Mouse (Mus musculus) kidney, adult 2 months (tissue): ENCODE measurements around the gene Hectd1. TPM values are rescaled to one million over a fixed set of nuclear protein-coding genes. Genes with fewer than 3 reads are reported as not detected.
A peak's percentile ranks its signal among the peaks of the same experiment; 100 is the strongest.

Experiments used
- DNase-seq: peaks from one replicate; pipeline ENCODE4 v3.0.0; 2021
- H3K27ac ChIP-seq: fragments of 200-500 bp; 2 replicates; pipeline ENCODE4 v1.5.1; 2012; ENCODE audit warnings: low read depth, low read length, control low read depth, inconsistent platforms; ENCODE audit not compliant: insufficient read depth
- H3K27me3 ChIP-seq: fragments of 200-500 bp; replicated peaks from 2 replicates; pipeline ENCODE4 v1.6.1; 2012; ENCODE audit warnings: mild to moderate bottlenecking, moderate library complexity, low read length, inconsistent platforms; ENCODE audit not compliant: control insufficient read depth, insufficient read depth
- H3K36me3 ChIP-seq: fragments of 200-500 bp; 2 replicates; pipeline ENCODE4 v1.6.1; 2012; ENCODE audit warnings: mild to moderate bottlenecking, moderate library complexity, low read length, inconsistent platforms; ENCODE audit not compliant: control insufficient read depth, insufficient read depth
- H3K4me1 ChIP-seq: fragments of 200-500 bp; 2 replicates; pipeline ENCODE4 v1.6.1; 2011; ENCODE audit warnings: low read length; ENCODE audit not compliant: control insufficient read depth, insufficient read depth
- H3K4me3 ChIP-seq: fragments of 200-500 bp; 2 replicates; pipeline ENCODE4 v1.5.1; 2011; ENCODE audit warnings: mild to moderate bottlenecking, low read depth, low read length, control low read depth; ENCODE audit not compliant: insufficient read depth
- CTCF ChIP-seq: fragments of 200-500 bp; conservative IDR thresholded peaks from 2 replicates; pipeline ENCODE4 v1.5.1; 2011; ENCODE audit warnings: low read depth, mild to moderate bottlenecking, control low read depth, low read length, moderate library complexity, mixed read lengths; ENCODE audit not compliant: insufficient read depth, insufficient read length
- POLR2A ChIP-seq: fragments of 200-500 bp; IDR thresholded peaks from one replicate; pipeline ENCODE4 v1.6.1; 2011; ENCODE audit warnings: low read depth, low read length, control low read depth
- WGBS: fragments of 180-500 bp; shearing (Covaris S2); methylation state at CpG from one replicate; pipeline ENCODE4 v1.1.7; 2018; 5-methylcytosine and 5-hydroxymethylcytosine counted together
- polyA plus RNA-seq: library from polyadenylated mRNA; depleted of rRNA; stranded (reverse); fragments of >200 nt; gene quantifications from 2 replicates; pipeline ENCODE4 v1.2.3, GENCODE M21; 2012

The Hectd1 gene
- polyA plus RNA-seq, 1 experiment, result 20.6 TPM

DNA sequence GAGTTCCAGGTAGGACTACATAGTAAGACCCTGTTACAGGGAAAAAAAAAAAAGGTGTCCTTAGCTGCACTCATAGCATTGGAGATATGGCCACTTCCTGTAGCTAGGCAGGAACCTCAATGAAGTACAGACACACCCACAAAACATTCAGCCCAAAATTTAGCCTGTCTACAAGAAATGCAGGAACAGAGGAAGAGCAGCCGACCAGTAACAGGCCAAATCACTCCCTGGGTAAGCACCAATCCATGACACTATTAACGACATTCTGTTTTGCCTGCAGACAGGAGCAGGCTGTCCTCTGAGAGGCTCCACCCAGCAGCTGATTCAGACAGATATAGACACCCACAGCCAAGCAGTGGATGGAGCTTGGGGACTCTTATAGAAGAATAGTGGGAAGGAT lies 8.1 kb downstream of the Hectd1 start:
- peaks cover 10% of the 10 kb centered on the region; the same call in 1 of the 2 replicates for H3K4me1 ChIP-seq
- TF ChIP-seq POLR2A (no peak), CTCF (no peak)
- H3K27me3 ChIP-seq, result no peaks in the 10 kb centered on the region
- H3K27ac ChIP-seq, result no peak overlapping the region
- no peak overlapping the region for H3K4me3 ChIP-seq
- H3K36me3 ChIP-seq, result peaks cover 2% of the 10 kb centered on the region; the same call in 1 of the 2 replicates
- DNase-seq, result no peak
- WGBS, result 6% methylated on average over 2 of the region's 2 CpGs

DNA sequence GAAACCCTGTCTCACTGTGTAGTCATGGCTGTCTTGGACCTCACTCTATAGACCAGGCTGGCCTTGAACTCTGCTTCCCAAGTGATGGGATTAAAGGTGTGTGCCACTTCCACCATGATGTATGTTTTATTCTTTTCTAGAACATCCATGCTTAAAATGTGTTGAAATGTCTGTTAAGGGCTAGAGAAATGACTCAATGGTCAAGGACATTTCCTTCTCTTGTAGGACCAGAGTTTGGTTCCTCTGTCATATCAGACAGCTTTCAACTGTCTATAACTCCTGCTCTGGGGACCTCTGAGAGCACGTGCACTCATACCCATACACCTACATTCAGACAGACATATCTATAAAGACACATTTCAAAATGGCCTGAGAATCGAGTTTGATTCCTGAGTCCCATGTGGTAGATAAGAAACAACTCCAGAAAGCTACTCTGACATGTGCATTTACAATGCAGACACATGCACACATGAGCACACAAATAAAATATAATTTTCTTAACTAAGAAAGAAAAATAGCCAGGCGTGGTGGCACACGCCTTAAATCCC lies 9.3 kb downstream of the Hectd1 start:
- no peak overlapping the region for H3K27ac ChIP-seq
- H3K27me3 ChIP-seq, result no peaks in the 10 kb centered on the region
- peaks cover 8% of the 10 kb centered on the region; the same call in 1 of the 2 replicates for H3K4me1 ChIP-seq
- no peaks in the 10 kb centered on the region; the same call in 1 of the 2 replicates for H3K36me3 ChIP-seq
- TF ChIP-seq CTCF, result no peak
- no peak for TF ChIP-seq POLR2A
- H3K4me3 ChIP-seq, result no peak overlapping the region
- 91% methylated on average over 4 of the region's 4 CpGs for WGBS
- no peak for DNase-seq

DNA sequence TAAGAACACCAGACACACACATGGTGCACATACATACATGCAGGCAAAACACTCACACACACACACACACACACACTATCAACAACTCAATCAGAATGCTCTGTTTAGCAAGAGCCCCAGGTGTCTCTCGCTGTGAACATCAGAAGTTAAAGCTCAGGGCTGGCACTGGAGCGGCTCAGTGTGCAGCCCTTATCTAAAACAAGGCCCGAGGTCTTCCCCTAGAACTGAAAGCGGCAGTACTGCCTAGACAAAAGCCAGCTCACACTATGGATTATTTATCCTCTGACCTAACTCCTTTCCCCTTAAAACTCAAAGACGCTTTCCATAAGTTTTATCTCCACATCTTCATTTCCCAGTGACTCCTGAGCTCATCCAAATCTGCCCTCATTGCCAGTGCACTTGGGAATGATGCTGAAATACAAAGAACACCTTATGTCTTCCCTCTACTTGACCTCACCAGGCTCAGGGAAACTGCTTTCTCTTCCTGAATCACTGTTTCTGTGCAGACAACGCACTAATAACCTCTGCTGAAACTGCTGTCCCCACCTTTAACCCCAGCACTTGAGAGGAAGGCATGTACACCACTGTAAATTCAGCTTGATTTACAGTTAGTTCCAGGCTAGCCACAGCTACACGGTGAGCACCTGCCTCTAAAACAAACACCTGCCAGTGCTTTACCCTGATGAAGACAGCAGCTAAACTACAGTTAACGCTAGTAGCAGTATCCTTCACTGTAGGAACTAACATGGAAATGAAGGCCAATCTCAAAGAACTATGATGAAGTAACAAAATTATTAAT lies 11.3 kb downstream of the Hectd1 start:
- H3K27me3 ChIP-seq, result no peaks in the 10 kb centered on the region
- no peak overlapping the region for H3K4me3 ChIP-seq
- TF ChIP-seq CTCF (no peak), POLR2A (no peak)
- WGBS, result 57% methylated on average over 8 of the region's 8 CpGs
- H3K4me1 ChIP-seq, result peaks cover 15% of the 10 kb centered on the region; the same call in 1 of the 2 replicates
- H3K36me3 ChIP-seq, result no peaks in the 10 kb centered on the region
- DNase-seq, result no peak
- H3K27ac ChIP-seq, result no peak overlapping the region

DNA sequence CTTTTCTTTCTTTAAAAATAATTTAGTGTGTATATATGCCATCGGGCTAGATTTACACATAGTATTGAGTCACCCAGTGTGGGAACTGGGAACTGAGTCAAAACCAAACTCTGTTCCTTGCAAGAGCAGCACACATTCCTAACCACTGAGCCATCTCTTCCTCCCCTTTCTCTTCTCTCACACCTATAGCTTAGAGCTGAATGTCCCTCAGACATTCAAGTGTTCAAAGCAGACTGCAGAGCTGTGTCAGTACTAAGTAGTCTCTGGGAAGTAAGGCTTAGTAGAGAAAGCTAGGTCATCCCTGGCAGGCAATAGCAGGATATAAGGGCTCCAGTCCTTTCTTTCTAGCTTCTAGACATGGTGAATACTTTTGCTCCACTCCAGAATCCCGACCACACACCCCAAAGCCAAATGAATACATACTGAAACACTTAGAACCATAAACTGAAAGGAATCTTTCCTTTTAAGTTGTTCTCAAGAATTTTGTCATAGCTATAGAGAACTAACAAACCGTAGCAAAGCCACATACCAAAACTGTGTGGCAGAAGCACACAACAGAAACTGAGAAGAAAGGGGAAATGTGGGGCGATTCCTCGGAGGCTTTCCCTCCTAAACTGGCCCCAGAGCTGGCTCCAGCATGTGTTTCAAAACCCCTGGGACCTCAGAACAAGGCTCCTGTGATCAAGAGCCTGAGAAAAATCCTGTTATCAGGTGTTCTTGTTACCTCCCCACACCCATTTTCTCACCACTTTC lies 17.8 kb downstream of the Hectd1 start:
- TF ChIP-seq POLR2A (no peak), CTCF (no peak)
- Histone ChIP-seq H3K4me3 (no peak overlapping the region), H3K36me3 (peaks cover 3% of the 10 kb centered on the region), H3K27ac (no peak overlapping the region), H3K4me1 (peaks cover 16% of the 10 kb centered on the region), H3K27me3 (no peaks in the 10 kb centered on the region)
- 70% methylated on average over 5 of the region's 5 CpGs for WGBS
- no peak for DNase-seq

DNA sequence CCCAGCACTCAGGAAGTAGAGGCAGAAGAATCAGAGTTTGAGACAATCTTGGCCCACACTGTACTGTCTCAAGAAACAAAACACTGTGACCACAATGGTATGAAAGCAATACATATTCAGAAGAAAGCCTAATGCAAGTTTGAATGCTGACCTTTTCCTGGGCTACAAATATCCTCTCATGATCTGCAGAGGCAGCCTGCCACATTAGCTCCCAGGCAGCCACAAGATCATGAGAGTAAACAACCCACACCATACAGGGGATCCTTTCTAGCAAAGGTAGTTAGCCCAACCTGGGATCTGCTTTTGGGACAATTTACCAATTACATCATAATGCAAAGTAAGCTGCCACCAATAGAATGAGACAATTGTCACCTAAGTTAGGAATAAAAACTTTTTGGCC lies 18.8 kb downstream of the Hectd1 start:
- H3K4me1 ChIP-seq, result peaks cover 16% of the 10 kb centered on the region
- H3K4me3 ChIP-seq, result no peak overlapping the region
- no peak for TF ChIP-seq POLR2A
- TF ChIP-seq CTCF, result no peak

DNA sequence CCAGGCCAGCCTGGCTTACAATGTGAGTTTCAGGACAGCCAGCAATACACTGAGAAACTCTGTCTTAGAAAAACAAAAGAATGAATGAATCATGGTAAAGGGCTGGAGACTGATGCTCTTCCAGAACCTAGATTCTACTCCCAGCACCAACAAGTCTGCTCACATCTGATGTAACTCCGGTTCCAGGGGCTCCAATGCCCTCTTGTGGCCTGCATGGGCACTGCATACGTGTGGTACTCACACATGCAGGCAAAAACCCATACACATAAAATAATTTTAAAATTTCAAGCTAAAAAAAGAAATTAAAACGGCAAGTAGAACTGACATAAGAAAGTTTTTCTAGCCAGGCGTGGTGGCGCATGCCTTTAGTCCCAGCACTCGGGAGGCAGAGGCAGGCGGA lies 44.5 kb downstream of the Hectd1 start:
- H3K4me1 ChIP-seq, result no peaks in the 10 kb centered on the region
- peak; percentile 25 for DNase-seq
- peak; percentile 63 for TF ChIP-seq CTCF
- TF ChIP-seq POLR2A, result no peak
- no peak overlapping the region for H3K4me3 ChIP-seq
- H3K27ac ChIP-seq, result no peak overlapping the region
- no peaks in the 10 kb centered on the region for H3K27me3 ChIP-seq
- H3K36me3 ChIP-seq, result peaks cover 25% of the 10 kb centered on the region
- WGBS, result 96% methylated on average over 7 of the region's 7 CpGs

More for the DNA sequence above, 18.8 kb downstream of the Hectd1 start:
- peaks cover 5% of the 10 kb centered on the region for H3K36me3 ChIP-seq
- DNase-seq, result no peak
- H3K27ac ChIP-seq, result no peak overlapping the region
- no peaks in the 10 kb centered on the region for H3K27me3 ChIP-seq

DNA sequence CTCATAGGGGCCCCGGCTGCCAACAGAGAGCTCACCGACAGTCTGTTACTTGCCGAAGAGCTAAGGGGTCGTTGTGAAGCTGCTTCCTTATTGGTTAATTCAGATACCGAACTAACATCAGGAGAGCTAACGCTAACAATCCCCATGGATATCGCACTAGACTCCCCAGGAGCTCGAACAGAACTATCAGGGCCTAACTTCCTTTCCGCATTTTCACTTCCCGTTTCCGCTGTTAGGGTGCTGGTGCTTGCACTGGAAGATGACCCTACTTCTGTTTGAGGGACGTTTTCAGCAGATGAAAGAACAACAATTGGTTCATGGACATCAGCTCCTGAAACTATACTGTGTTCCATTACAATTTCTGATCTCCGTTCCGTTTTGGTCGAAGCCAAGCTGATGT lies 60.6 kb downstream of the Hectd1 start:
- Histone ChIP-seq H3K4me3 (no peak overlapping the region), H3K36me3 (peaks cover 9% of the 10 kb centered on the region), H3K27ac (no peak overlapping the region), H3K27me3 (no peaks in the 10 kb centered on the region), H3K4me1 (no peaks in the 10 kb centered on the region)
- no peak for DNase-seq
- 91% methylated on average over 15 of the region's 15 CpGs for WGBS
- TF ChIP-seq CTCF (no peak), POLR2A (no peak)
